ENCODE assay signal across 7 mouse cellular contexts in genomic region chr8:88361708-88362428, GRCm38 (mm10). TPM values are rescaled to one million over a fixed set of nuclear protein-coding genes. Genes with fewer than 3 reads are reported as not detected.
DNase-seq lines count a peak whose midpoint lies in the region; ATAC-seq and TF ChIP-seq lines count a peak whose summit lies in the region.

Gene Brd7 (minus strand): TSS chr8:88362194.

- peak; percentile 90 for DNase-seq in adrenal gland, postnatal 25 days
- DNase-seq in embryonic facial prominence, embryonic 11.5 days (ENCODE audit: low spot score), result peak; percentile 82
- peak; percentile 98 for DNase-seq in heart, adult 11 months
- peak; percentile 89 for DNase-seq in kidney, adult 18-20 months
- DNase-seq in limb, embryonic 11.5 days (ENCODE audit: low spot score), result peak; percentile 93

- no peaks in the 10 kb centered on the region for H3K27me3 ChIP-seq in embryonic facial prominence, embryonic 11.5 days (ENCODE audit: control insufficient read depth, insufficient read depth, low read length)
- no peaks in the 10 kb centered on the region for H3K27me3 ChIP-seq in limb, embryonic 11.5 days (ENCODE audit: control insufficient read depth, insufficient read depth, low read length)
- no peaks in the 10 kb centered on the region; the same call in 1 of the 2 replicates for H3K27me3 ChIP-seq in midbrain, embryonic 13.5 days
- no peaks in the 10 kb centered on the region for H3K27me3 ChIP-seq in small intestine, adult 2 months (ENCODE audit: control insufficient read depth, insufficient read depth, low read length)

- H3K4me1 ChIP-seq in embryonic facial prominence, embryonic 11.5 days (ENCODE audit: control insufficient read depth, insufficient read depth, low read length), result no peaks in the 10 kb centered on the region; the same call in 1 of the 2 replicates
- H3K4me1 ChIP-seq in limb, embryonic 11.5 days (ENCODE audit: control insufficient read depth, insufficient read depth, low read length), result 0 out of 2 replicates have a peak, but pooled peaks cover 4% of the 10 kb centered on the region
- H3K4me1 ChIP-seq in midbrain, embryonic 13.5 days (replicated peaks), result peaks cover 29% of the 10 kb centered on the region
- H3K4me1 ChIP-seq in small intestine, adult 2 months (ENCODE audit: control insufficient read depth, insufficient read depth, insufficient read length, low read length), result peaks cover 3% of the 10 kb centered on the region

- H3K27ac ChIP-seq in embryonic facial prominence, embryonic 11.5 days (replicated peaks; ENCODE audit: low read depth, low read length), result peak within 1 kb of the TSS; percentile 84
- H3K27ac ChIP-seq in limb, embryonic 11.5 days (replicated peaks; ENCODE audit: low read depth, low read length), result peak within 1 kb of the TSS; percentile 90
- peak within 1 kb of the TSS; percentile 88 for H3K27ac ChIP-seq in midbrain, embryonic 13.5 days
- H3K27ac ChIP-seq in small intestine, adult 2 months (ENCODE audit: insufficient read depth, low read depth, low read length), result peak within 1 kb of the TSS; percentile 76

- peak; percentile 84 for TF ChIP-seq CTCF in small intestine, adult 2 months (IDR thresholded peaks at IDR 0.05; ENCODE audit: extremely low read depth, insufficient read length, insufficient replicate concordance, low read depth, low read length)

- peak within 1 kb of the TSS; percentile 86 for H3K4me2 ChIP-seq in embryonic facial prominence, embryonic 11.5 days (ENCODE audit: low read depth, low read length)
- peak within 1 kb of the TSS; percentile 86 for H3K4me2 ChIP-seq in limb, embryonic 11.5 days (ENCODE audit: low read depth, severe bottlenecking)
- H3K4me2 ChIP-seq in midbrain, embryonic 13.5 days (replicated peaks), result peak within 1 kb of the TSS; percentile 98

- ATAC-seq in embryonic facial prominence, embryonic 11.5 days (replicated peaks; ENCODE audit: insufficient number of reproducible peaks, low FRiP score, low TSS enrichment, low read depth), result peak; percentile 83
- ATAC-seq in limb, embryonic 11.5 days (ENCODE audit: insufficient number of reproducible peaks, low FRiP score, low TSS enrichment, low read depth), result peak; percentile 86
- ATAC-seq in midbrain, embryonic 13.5 days, result peak; percentile 94

- TF ChIP-seq POLR2A in small intestine, adult 2 months (IDR thresholded peaks at IDR 0.05; ENCODE audit: low read depth, low read length), result no peak; the same call in 1 of the 2 replicates

- H3K9me3 ChIP-seq in embryonic facial prominence, embryonic 11.5 days (replicated peaks; ENCODE audit: control insufficient read depth, low read length), result no peaks in the 10 kb centered on the region
- H3K9me3 ChIP-seq in limb, embryonic 11.5 days (ENCODE audit: control insufficient read depth, low read length), result no peaks in the 10 kb centered on the region
- H3K9me3 ChIP-seq in midbrain, embryonic 13.5 days, result no peaks in the 10 kb centered on the region

- under 1% methylated on average over 74 of the region's 91 CpGs for WGBS in embryonic facial prominence, embryonic 11.5 days
- under 1% methylated on average over 89 of the region's 91 CpGs for WGBS in limb, embryonic 11.5 days
- WGBS in midbrain, embryonic 13.5 days, result under 1% methylated on average over 79 of the region's 91 CpGs
- WGBS in small intestine, adult 2 months, result under 1% methylated on average over 91 of the region's 91 CpGs

- peaks cover 4% of the 10 kb centered on the region for H3K36me3 ChIP-seq in embryonic facial prominence, embryonic 11.5 days (replicated peaks; ENCODE audit: control insufficient read depth, insufficient read depth, low read depth, low read length)
- peaks cover 13% of the 10 kb centered on the region for H3K36me3 ChIP-seq in limb, embryonic 11.5 days (ENCODE audit: control insufficient read depth, insufficient read depth, low read length)
- peaks cover 22% of the 10 kb centered on the region for H3K36me3 ChIP-seq in midbrain, embryonic 13.5 days
- peaks cover 14% of the 10 kb centered on the region for H3K36me3 ChIP-seq in small intestine, adult 2 months (ENCODE audit: control insufficient read depth, insufficient read depth, low read length)

- peak within 1 kb of the TSS; percentile 96 for H3K9ac ChIP-seq in embryonic facial prominence, embryonic 11.5 days (replicated peaks; ENCODE audit: low read length)
- peak within 1 kb of the TSS; percentile 96 for H3K9ac ChIP-seq in limb, embryonic 11.5 days (ENCODE audit: low read length)
- peak within 1 kb of the TSS; percentile 98 for H3K9ac ChIP-seq in midbrain, embryonic 13.5 days (replicated peaks)

- peak within 1 kb of the TSS; percentile 98 for H3K4me3 ChIP-seq in embryonic facial prominence, embryonic 11.5 days (ENCODE audit: low read depth, low read length)
- H3K4me3 ChIP-seq in limb, embryonic 11.5 days (ENCODE audit: low read depth, low read length), result peak within 1 kb of the TSS; percentile 91
- peak within 1 kb of the TSS; percentile 99 for H3K4me3 ChIP-seq in midbrain, embryonic 13.5 days (replicated peaks)
- H3K4me3 ChIP-seq in small intestine, adult 2 months (ENCODE audit: low read depth, low read length), result peak within 1 kb of the TSS; percentile 85

RNA-seq across cellular contexts. Expression of gene Brd7, which starts in this region (rescaled TPM):
- 90.1 and 90.3 TPM in 2 replicates for total RNA-seq in adrenal gland, postnatal 25 days (2021)
- polyA plus RNA-seq in embryonic facial prominence, embryonic 11.5 days (2014; fragmentation: Nextera tagmentation; extraction: Ambion mirVana), result 81.2 and 90.7 TPM in 2 replicates
- polyA plus RNA-seq in limb, embryonic 11.5 days (2014; fragmentation: Nextera tagmentation; extraction: Ambion mirVana), result 108 and 112 TPM in 2 replicates
- 72.0 and 79.9 TPM in 2 replicates for polyA plus RNA-seq in midbrain, embryonic 13.5 days (2015; fragmentation: Nextera tagmentation; extraction: Ambion mirVana)
- 7.0 and 13.1 TPM in 2 replicates for polyA plus RNA-seq in small intestine, adult 2 months (2012; rRNA removed)

Comparison
In these comparisons a context has a peak if more than half of its experiments do, and no peak if none do; other contexts are left out.
1. Peak in every context shown above with its lines: DNase-seq, ATAC-seq, H3K4me3 ChIP-seq and H3K27ac ChIP-seq.